Mouse (Mus musculus) ES-E14 (cell line): ENCODE measurements at regions not wholly inside any gene's neighbourhood (a gene's known extent, or its start where the extent isn't known, plus 50 kb on each side); places are given as distances from the start of the nearest gene placed in this dataset.
A peak's percentile ranks its signal among the peaks of the same experiment; 100 is the strongest.

Experiments
- DNase-seq: peaks from one replicate; pipeline ENCODE4 v3.0.0-alpha.2; 2013; ENCODE audit warnings: low read depth, low spot score
- H3K27ac ChIP-seq: 2 replicates; pipeline ENCODE4 v1.5.1; 2012; ENCODE audit warnings: low read depth, mild to moderate bottlenecking, low read length, moderate library complexity, mixed read lengths; ENCODE audit not compliant: poor library complexity, insufficient read depth, severe bottlenecking
- H3K36me3 ChIP-seq: 2 replicates; pipeline ENCODE4 v1.6.1; 2012; ENCODE audit warnings: mild to moderate bottlenecking, low read length, moderate library complexity, mixed read lengths; ENCODE audit not compliant: control insufficient read depth, poor library complexity, insufficient read depth, severe bottlenecking
- H3K4me1 ChIP-seq, 2 experiments: fragments of 150-350 bp in 1 of 2; sonication (generic) in 1 of 2; 2 replicates each; pipeline ENCODE4 v1.6.1; 2012; ENCODE audit warnings: low read length in 2 of 2, mild to moderate bottlenecking in 1 of 2, mixed read lengths in 1 of 2; ENCODE audit not compliant: control insufficient read depth in 2 of 2, insufficient read depth in 2 of 2, poor library complexity in 1 of 2
- H3K4me3 ChIP-seq, 2 experiments: fragments of 150-350 bp in 1 of 2; sonication (generic) in 1 of 2; 2 replicates each; pipeline ENCODE4 v1.5.1; 2012; ENCODE audit warnings: low read length in 2 of 2, low read depth in 1 of 2, mild to moderate bottlenecking in 1 of 2, mixed read lengths in 1 of 2; ENCODE audit not compliant: insufficient read depth in 1 of 2, poor library complexity in 1 of 2, severe bottlenecking in 1 of 2
- H3K9ac ChIP-seq: 2 replicates; pipeline ENCODE4 v1.6.1; 2012; ENCODE audit warnings: low read depth, mild to moderate bottlenecking, low read length, mixed read lengths; ENCODE audit not compliant: poor library complexity, insufficient read depth, severe bottlenecking
- H3K9me3 ChIP-seq: fragments of 150-350 bp; sonication (generic); 2 replicates; pipeline ENCODE4 v1.6.1; 2012; ENCODE audit warnings: low read depth, mild to moderate bottlenecking, low read length; ENCODE audit not compliant: control insufficient read depth, insufficient read depth
- CHD2 ChIP-seq: IDR thresholded peaks from 2 replicates; pipeline ENCODE4 v1.6.1; 2014; ENCODE audit warnings: mild to moderate bottlenecking, low read depth, low read length, inconsistent platforms
- HCFC1 ChIP-seq: IDR thresholded peaks from 2 replicates; pipeline ENCODE4 v1.6.1; 2012; ENCODE audit warnings: low read length, inconsistent platforms, borderline replicate concordance; ENCODE audit not compliant: insufficient read depth
- MAFK ChIP-seq: IDR thresholded peaks from 2 replicates; pipeline ENCODE4 v1.6.1; 2014; ENCODE audit warnings: mild to moderate bottlenecking, low read depth, low read length, inconsistent platforms; ENCODE audit not compliant: insufficient read depth
- ZC3H11A ChIP-seq: IDR thresholded peaks from 2 replicates; pipeline ENCODE4 v1.6.1; 2012; ENCODE audit warnings: low read depth, mild to moderate bottlenecking, inconsistent platforms, low read length, borderline replicate concordance
- ZNF384 ChIP-seq: IDR thresholded peaks from 2 replicates; pipeline ENCODE4 v1.6.1; 2012; ENCODE audit warnings: low read depth, low read length, inconsistent platforms
- in situ Hi-C, 2 experiments: fragments of 600-800 bp; cut with MboI; formaldehyde crosslinking; loops; one replicate each; pipeline ENCODE4 v1.15.1; 2025; ENCODE audit warnings: low sequenced_read_pairs in 2 of 2, inconsistent platforms in 1 of 2; ENCODE audit not compliant: unreplicated experiment in 2 of 2

- no peaks in the 10 kb centered on the region for H3K9me3 ChIP-seq
- in situ Hi-C loops = no loop called here
- no peak overlapping the region for H3K27ac ChIP-seq
- no peak for DNase-seq
- no peak overlapping the region for H3K4me3 ChIP-seq
- H3K9ac ChIP-seq = no peak overlapping the region
- TF ChIP-seq MAFK = no peak
- no peak for TF ChIP-seq ZNF384
- TF ChIP-seq CHD2 = no peak
- H3K4me1 ChIP-seq = no peaks in the 10 kb centered on the region
- H3K36me3 ChIP-seq = no peaks in the 10 kb centered on the region
Observed at GRCm38 (mm10) chr17:7666207-7666606, 160.9 kb downstream of the Fndc1 start.

- Histone ChIP-seq H3K9ac (no peak overlapping the region), H3K27ac (no peak overlapping the region), H3K4me3 (no peak overlapping the region), H3K36me3 (no peaks in the 10 kb centered on the region), H3K9me3 (no peaks in the 10 kb centered on the region), H3K4me1 (no peaks in the 10 kb centered on the region)
- in situ Hi-C loops = no loop called here
- TF ChIP-seq ZNF384 (no peak), ZC3H11A (no peak), CHD2 (no peak), HCFC1 (no peak), MAFK (no peak)
- no peak for DNase-seq
Observed at GRCm38 (mm10) chr17:7665686-7666085, 161.4 kb downstream of the Fndc1 start.

- Histone ChIP-seq H3K4me3 (no peak overlapping the region), H3K36me3 (no peaks in the 10 kb centered on the region), H3K27ac (no peak overlapping the region), H3K9ac (no peak overlapping the region), H3K9me3 (no peaks in the 10 kb centered on the region), H3K4me1 (no peaks in the 10 kb centered on the region)
- TF ChIP-seq HCFC1 = no peak
- no peak for TF ChIP-seq MAFK
- no peak for TF ChIP-seq ZNF384
- TF ChIP-seq ZC3H11A = no peak
- TF ChIP-seq CHD2 = no peak
- DNase-seq = no peak
- in situ Hi-C loops = no loop called here
Observed at GRCm38 (mm10) chr17:7663896-7664880, 162.9 kb downstream of the Fndc1 start.

DNA sequence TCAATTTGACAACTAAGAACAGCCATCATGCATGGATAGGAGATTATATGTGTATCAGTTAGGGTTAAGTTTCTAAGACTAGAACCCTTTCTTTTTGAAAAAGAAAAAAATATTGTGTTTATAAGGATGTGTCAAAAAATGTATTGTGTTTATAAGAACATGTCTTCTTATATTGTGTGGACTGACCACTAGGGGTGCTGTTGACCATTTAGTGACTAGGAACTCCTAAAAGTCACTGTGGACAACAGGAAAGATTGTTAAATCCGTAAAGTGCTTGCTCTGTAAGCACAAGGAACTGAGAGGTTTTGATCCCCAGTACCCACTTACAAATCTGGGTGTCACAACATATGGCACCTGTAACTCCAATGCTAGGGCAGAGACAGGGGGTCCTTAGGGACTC is 170.6 kb downstream of the Fndc1 start:
- Histone ChIP-seq H3K9me3 (no peaks in the 10 kb centered on the region), H3K36me3 (no peaks in the 10 kb centered on the region), H3K27ac (no peak overlapping the region), H3K9ac (no peak overlapping the region), H3K4me3 (no peak overlapping the region), H3K4me1 (no peaks in the 10 kb centered on the region)
- peak; percentile 27 for DNase-seq
- in situ Hi-C loops = no loop called here
- TF ChIP-seq ZC3H11A (no peak), ZNF384 (no peak), MAFK (no peak), HCFC1 (no peak), CHD2 (no peak)
